Mouse (Mus musculus): ENCODE results near the gene Ranbp2. TPM values are rescaled to one million over a fixed set of nuclear protein-coding genes. Genes with fewer than 3 reads are reported as not detected.
A peak's percentile ranks its signal among the peaks of the same experiment; 100 is the strongest.
"Not testable (repeated sequence)": the region's sequence is repeated elsewhere in the genome, so short reads cannot be mapped to it uniquely, and the experiment has no call there.

The Ranbp2 gene
- total RNA-seq, 2 experiments from 2014 or later = 79.4 to 80.8 TPM

DNA sequence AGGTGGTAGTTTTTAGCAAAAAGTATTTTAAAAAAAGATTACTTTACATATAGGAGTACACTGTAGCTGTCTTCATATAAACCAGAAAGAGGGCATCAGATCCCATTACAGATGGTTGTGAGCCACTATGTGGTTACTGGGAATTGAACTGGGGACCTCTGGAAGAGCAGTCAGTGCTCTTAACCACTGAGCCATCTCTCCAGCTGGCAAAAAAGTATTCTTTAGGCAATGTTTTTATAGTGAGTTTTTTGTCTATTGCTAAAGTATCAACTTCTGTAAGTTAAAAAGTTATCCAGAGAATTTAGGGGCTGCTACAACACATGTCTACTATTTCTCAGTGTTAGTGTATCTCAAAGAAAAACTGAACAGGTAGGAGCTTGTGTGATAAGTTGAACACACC lies 50.0 kb downstream of the Ranbp2 start:
- no peak for DNase-seq (ENCODE audit: low spot score in 2 of 2)

DNA sequence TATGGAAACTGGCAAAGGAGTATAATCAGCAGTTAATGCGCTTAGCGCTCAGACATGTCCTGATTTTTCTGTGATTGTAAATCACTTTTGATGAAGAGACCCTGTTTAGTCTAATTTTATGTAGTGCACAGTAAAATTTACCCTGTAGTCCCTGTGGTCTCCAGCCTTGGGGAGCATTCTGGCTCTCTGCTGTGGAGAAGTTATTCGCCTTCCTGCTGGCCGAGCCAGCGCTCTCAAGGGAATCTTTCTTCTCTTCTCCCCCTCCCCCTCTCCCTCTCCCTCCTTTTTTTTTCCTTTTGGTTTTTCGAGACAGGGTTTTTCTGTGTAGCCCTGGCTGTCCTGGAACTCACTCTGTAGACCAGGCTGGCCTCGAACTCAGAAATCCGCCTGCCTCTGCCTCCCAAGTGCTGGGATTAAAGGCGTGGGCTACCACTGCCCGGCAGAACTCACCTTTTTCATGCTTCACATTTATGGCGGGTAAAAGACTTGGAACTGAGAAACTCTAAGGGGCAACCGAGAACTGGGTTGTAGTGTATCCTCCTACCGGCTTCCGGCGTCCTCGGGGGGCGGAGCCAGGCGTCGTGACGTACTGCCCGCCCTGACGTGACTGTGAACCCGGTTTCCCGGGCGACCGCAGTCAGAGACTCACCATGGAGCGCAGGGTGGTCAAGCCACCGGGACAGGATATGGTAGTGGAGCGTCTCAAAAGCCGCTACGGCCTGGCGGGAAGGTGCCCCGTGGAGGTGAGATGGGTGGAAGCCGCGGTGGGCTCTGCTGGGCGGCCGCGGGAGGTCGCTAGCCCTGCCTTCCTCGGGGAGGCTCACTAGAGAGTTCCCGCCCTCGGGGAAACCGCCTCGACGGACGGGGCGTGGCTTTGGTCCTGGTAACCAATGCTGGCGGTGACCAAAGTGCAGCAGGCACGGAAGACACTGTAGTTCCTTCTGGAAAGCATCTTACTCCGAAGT lies 50.9 kb downstream of the Ranbp2 start, which contains the start of gene Ccdc138:
Gene Ccdc138 (plus strand): TSS at position 629 of the 965 bp plus-strand sequence.
- DNase-seq (ENCODE audit: low spot score in 2 of 2) = peak; percentile 88 to 94

DNA sequence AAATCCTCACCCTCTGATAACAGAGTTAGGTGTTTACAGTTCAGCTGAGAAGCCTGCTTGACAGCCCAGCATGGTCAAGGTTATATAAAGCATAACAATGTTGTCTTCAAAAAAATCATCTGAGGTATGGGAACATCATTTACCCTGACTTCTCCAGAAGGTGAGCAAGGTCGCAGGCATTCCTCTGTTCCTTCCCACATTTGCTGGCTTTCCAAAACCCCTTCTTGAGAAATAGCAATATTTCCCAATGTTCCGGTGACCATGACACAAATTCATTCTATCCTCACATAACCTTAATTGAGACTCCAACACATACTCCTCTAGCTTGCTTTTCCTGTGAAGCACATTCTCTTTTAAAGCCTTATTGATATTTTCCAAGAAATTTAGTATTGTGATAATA lies 51.8 kb downstream of the Ranbp2 start:
- DNase-seq (ENCODE audit: low spot score in 2 of 2) = no peak

DNA sequence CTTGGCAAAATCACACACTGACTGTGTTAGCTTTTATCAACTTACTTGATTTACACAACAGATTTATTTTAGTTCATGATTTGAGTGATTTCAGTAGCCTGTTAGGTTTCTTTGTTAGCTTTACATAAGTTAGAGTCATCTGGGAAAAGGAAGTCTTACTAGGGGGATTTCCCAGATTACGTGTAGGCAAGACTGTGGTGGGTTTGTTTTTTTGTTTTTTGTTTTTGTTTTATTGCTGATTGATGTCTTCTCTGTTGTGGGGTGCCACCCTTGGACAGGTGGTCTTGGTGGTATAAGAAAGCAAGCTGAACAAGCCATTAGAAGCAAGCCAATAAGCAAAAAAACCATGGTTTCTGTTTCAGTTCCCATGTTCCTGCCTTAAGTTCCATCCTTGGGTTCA lies 82.6 kb downstream of the Ranbp2 start:
- DNase-seq (ENCODE audit: low spot score in 2 of 2) = no peak

DNA sequence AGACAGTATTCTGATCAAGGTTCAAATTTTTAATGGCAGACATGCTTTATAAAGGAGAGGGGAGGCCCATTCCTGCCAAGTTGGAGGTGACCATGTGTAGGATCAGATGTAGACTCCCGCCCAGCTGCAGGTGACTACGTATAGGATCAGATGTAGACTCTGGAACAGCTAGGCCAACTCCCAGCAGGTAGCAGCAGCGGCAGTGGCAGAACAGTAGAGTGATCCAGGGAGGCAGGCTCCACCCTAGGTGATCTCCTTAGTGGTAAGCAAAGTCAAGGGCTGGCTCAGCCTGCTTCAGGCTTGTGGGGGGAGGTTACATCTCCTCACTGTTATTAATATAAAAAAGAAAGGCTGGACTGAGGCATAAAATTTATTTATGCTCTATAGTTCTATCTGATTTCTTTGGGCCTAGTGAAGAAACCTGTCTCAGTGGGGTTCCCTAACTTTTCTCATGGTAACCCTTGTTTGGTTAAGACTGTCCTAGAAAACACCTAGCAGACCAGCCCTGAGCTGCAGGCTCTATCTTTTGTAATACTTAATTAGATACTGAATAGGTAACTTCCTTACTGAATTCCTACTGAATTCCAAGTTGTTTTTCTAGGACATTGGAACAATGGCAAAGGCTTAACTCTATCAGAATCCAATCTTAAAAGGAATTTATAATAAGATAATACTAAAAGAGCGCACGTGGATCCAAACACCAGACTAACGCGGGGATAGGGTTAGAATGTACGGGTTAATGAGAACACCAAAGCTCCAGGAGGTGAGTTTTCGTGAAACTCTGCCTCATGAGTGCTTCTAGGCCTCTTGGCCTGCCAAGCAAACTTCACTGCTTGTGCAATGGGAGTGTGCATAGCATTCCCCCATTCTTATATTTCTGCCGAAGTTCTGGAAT lies 84.4 kb downstream of the Ranbp2 start:
- DNase-seq (ENCODE audit: low spot score in 2 of 2) = no peak

DNA sequence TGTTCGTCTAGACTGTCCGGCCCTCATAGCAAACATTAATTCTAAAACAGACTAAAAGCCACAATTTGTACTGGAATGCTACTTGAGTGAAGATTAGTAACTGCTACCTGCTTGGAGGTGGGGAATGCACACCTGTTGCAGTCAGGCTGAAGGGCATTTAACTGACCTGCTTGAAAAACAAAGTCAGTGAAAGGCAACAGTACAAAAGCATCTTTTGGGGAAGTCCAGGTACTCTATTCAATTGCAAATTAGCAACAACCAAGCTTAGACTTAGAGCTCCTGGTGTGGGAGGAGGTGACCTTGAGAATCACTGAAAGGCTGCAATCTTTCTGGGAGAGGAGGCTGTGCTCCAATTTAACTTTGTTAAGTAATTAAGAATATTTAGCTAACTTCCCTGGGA lies 85.5 kb downstream of the Ranbp2 start:
- no peak for DNase-seq (ENCODE audit: low spot score in 2 of 2)

DNA sequence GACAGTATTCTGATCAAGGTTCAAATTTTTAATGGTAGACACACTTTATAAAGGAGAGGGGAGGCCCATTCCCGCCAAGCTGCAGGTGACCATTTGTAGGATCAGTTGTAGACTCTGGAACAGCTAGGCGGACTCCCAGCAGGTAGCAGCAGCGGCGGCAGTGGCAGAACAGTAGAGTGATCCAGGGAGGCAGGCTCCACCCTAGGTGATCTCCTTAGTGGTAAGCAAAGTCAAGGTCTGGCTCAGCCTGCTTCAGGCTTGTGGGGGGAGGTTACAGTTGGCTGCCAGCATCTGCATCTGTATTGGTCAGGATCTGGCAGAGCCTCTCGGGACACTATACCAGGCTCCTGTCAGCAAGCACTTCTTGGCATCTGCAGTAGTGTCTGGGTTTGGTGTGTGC lies 89.6 kb downstream of the Ranbp2 start:
- not testable (repeated sequence) for DNase-seq (ENCODE audit: low spot score in 2 of 2)

DNA sequence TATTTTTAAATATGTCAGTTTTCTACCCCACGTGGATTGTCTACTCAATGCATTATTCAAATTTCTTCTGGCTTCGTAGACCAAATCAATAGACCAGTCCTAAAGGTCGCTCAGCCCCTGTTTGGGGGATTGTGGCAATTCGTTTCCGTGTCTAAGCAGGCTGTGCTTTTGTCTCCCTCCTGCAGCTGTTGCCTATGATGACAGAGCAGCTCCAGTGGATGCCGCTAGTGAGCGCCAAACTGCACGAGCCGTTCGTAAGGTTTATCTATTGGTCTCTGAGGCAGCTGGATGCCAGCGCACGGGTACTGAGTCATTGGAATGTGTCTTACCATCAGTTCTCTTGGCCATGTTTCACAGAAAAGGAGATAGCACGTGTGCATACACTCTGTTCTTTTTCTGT lies 93.9 kb downstream of the Ranbp2 start:
- no peak for DNase-seq (ENCODE audit: low spot score in 2 of 2)

Other genes starting within 250 kb of the Ranbp2 start
- gene AW822073, start 222.0 kb upstream of the Ranbp2 start, total RNA-seq (2021) = not detected
- not detected for gene Duxf3, start 214.2 kb upstream of the Ranbp2 start, total RNA-seq (2021)
- gene Gm4981, start 210.2 kb upstream of the Ranbp2 start, total RNA-seq (2021) = not detected
- gene Gcc2, start 191.4 kb upstream of the Ranbp2 start, total RNA-seq (2021) = 10 to 100 TPM; 77.6 to 89.1 TPM
- 10 to 100 TPM; 18.9 to 20.4 TPM for gene Lims1, start 123.5 kb upstream of the Ranbp2 start, total RNA-seq (2021)
- gene Ccdc138, start 51.0 kb downstream of the Ranbp2 start, total RNA-seq (2021) = 1 to 10 TPM; 3.2 to 3.8 TPM
- gene Edar, start 228.7 kb downstream of the Ranbp2 start, total RNA-seq (2021) = not detected

Data from layer of hippocampus, adult 18-20 months (tissue).